In the genomic region with DNA sequence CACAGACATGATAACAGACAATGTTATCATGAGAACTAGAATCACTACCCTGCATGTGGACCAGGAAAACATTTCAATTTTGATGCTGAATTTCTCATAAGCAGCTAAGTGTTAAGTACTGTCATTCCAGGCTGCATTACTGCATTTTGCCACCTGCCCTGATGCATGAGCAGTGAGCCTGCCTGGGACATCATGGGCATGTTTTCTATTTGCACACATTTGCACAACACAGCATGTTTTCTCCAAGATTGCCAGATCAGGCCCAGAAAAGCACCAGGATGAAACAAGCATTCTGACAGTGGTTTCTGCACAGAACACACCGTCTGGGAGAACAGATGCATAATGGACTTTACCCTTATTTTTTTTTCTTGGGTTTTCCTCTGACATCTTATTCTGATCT, we compare ENCODE assay signal across 17 mouse cellular contexts.
DNase-seq lines count a peak whose midpoint lies in the region; ATAC-seq lines count a peak whose summit lies in the region.
"Had no signal": no experiment of that assay in that cellular context is flagged by ENCODE, and none has a peak within 500 bp of the region (broad histone marks: within the 10 kb centered on the region; RNA-seq: fewer than 3 reads in every experiment).

No protein-coding gene starts in this region.

- H3K27me3 ChIP-seq in heart, embryonic 12.5 days (replicated peaks): no peaks in the 10 kb centered on the region
- H3K27me3 ChIP-seq in midbrain, embryonic 13.5 days: no peaks in the 10 kb centered on the region
- H3K27me3 ChIP-seq in midbrain, embryonic 11.5 days (ENCODE audit: control insufficient read depth, insufficient read depth, low read length): no peaks in the 10 kb centered on the region
- no peaks in the 10 kb centered on the region for H3K27me3 ChIP-seq in limb, embryonic 10.5 days (ENCODE audit: low read depth, poor library complexity, severe bottlenecking)
- H3K27me3 ChIP-seq: heart, embryonic 15.5 days; limb, embryonic 15.5 days; liver, embryonic 15.5 days; neural tube, embryonic 13.5 days had no signal

- 0 out of 2 replicates have a peak overlapping the region, but pooled peaks have one; percentile 42 for H3K9ac ChIP-seq in heart, embryonic 12.5 days
- no peak overlapping the region for H3K9ac ChIP-seq in midbrain, embryonic 13.5 days (replicated peaks)
- no peak overlapping the region for H3K9ac ChIP-seq in midbrain, embryonic 11.5 days (ENCODE audit: low read length)
- H3K9ac ChIP-seq: heart, embryonic 15.5 days; limb, embryonic 15.5 days; liver, embryonic 15.5 days; neural tube, embryonic 13.5 days had no signal

- peaks cover 14% of the 10 kb centered on the region; the same call in 1 of the 2 replicates for H3K4me1 ChIP-seq in heart, embryonic 12.5 days (replicated peaks)
- H3K4me1 ChIP-seq in midbrain, embryonic 13.5 days (replicated peaks): no peaks in the 10 kb centered on the region
- no peaks in the 10 kb centered on the region for H3K4me1 ChIP-seq in midbrain, embryonic 11.5 days (ENCODE audit: control insufficient read depth, insufficient read depth, low read length)
- peaks cover 11% of the 10 kb centered on the region for H3K4me1 ChIP-seq in limb, embryonic 10.5 days
- H3K4me1 ChIP-seq: heart, embryonic 15.5 days; liver, embryonic 15.5 days; neural tube, embryonic 13.5 days had no signal

- H3K9me3 ChIP-seq in heart, embryonic 12.5 days (replicated peaks): no peaks in the 10 kb centered on the region; the same call in 1 of the 2 replicates
- H3K9me3 ChIP-seq in midbrain, embryonic 13.5 days: no peaks in the 10 kb centered on the region
- H3K9me3 ChIP-seq in midbrain, embryonic 11.5 days (ENCODE audit: control insufficient read depth, low read length): no peaks in the 10 kb centered on the region; the same call in 1 of the 2 replicates
- no peaks in the 10 kb centered on the region for H3K9me3 ChIP-seq in limb, embryonic 10.5 days (replicated peaks)
- H3K9me3 ChIP-seq: heart, embryonic 15.5 days; limb, embryonic 15.5 days; liver, embryonic 15.5 days; neural tube, embryonic 13.5 days had no signal

- no peak overlapping the region for H3K27ac ChIP-seq in heart, embryonic 12.5 days (ENCODE audit: poor library complexity, severe bottlenecking)
- 0 out of 2 replicates have a peak overlapping the region, but pooled peaks have one; percentile 16 for H3K27ac ChIP-seq in midbrain, embryonic 13.5 days
- H3K27ac ChIP-seq in midbrain, embryonic 11.5 days (ENCODE audit: low read depth, low read length): no peak overlapping the region
- no peak overlapping the region for H3K27ac ChIP-seq in limb, embryonic 10.5 days
- H3K27ac ChIP-seq: heart, embryonic 15.5 days; limb, embryonic 15.5 days; liver, embryonic 15.5 days; neural tube, embryonic 13.5 days had no signal

- H3K4me2 ChIP-seq in heart, embryonic 12.5 days: no peak overlapping the region
- H3K4me2 ChIP-seq in midbrain, embryonic 13.5 days (replicated peaks): no peak overlapping the region
- no peak overlapping the region for H3K4me2 ChIP-seq in midbrain, embryonic 11.5 days
- H3K4me2 ChIP-seq: heart, embryonic 15.5 days; limb, embryonic 15.5 days; liver, embryonic 15.5 days; neural tube, embryonic 13.5 days had no signal

- DNase-seq in heart, adult 11 months: no peak
- DNase-seq in midbrain, embryonic 11.5 days (ENCODE audit: low spot score, missing footprints): no peak
- DNase-seq in limb, embryonic 10.5 days (ENCODE audit: low spot score): peak; percentile 14
- no peak for DNase-seq in gastrocnemius, postnatal 10 days
- DNase-seq: adrenal gland, postnatal 36 days; gastrocnemius, postnatal 36 days; kidney, postnatal 25 days had no signal

- no peaks in the 10 kb centered on the region for H3K36me3 ChIP-seq in heart, embryonic 12.5 days
- H3K36me3 ChIP-seq in midbrain, embryonic 13.5 days: no peaks in the 10 kb centered on the region
- no peaks in the 10 kb centered on the region for H3K36me3 ChIP-seq in midbrain, embryonic 11.5 days (ENCODE audit: control insufficient read depth, insufficient read depth, low read length)
- H3K36me3 ChIP-seq in limb, embryonic 10.5 days: no peaks in the 10 kb centered on the region
- H3K36me3 ChIP-seq: heart, embryonic 15.5 days; limb, embryonic 15.5 days; liver, embryonic 15.5 days; neural tube, embryonic 13.5 days had no signal

- 78% methylated on average over 1 of the region's 1 CpGs for WGBS in heart, embryonic 12.5 days
- 77% methylated on average over 1 of the region's 1 CpGs for WGBS in midbrain, embryonic 13.5 days
- WGBS in midbrain, embryonic 11.5 days: 77% methylated on average over 1 of the region's 1 CpGs
- WGBS in limb, embryonic 10.5 days: 90% methylated on average over 1 of the region's 1 CpGs

- no peak overlapping the region for H3K4me3 ChIP-seq in heart, embryonic 12.5 days
- H3K4me3 ChIP-seq in midbrain, embryonic 13.5 days (replicated peaks): no peak overlapping the region
- no peak overlapping the region for H3K4me3 ChIP-seq in midbrain, embryonic 11.5 days (ENCODE audit: low read depth, low read length)
- no peak overlapping the region for H3K4me3 ChIP-seq in limb, embryonic 10.5 days
- H3K4me3 ChIP-seq: heart, embryonic 15.5 days; limb, embryonic 15.5 days; liver, embryonic 15.5 days; myocyte; neural tube, embryonic 13.5 days had no signal

- ATAC-seq in heart, embryonic 12.5 days (ENCODE audit: insufficient number of reproducible peaks, low FRiP score): no peak
- no peak for ATAC-seq in midbrain, embryonic 13.5 days
- no peak for ATAC-seq in midbrain, embryonic 11.5 days (ENCODE audit: low FRiP score)
- no peak for ATAC-seq in cerebellum, adult (ENCODE audit: insufficient number of reproducible peaks, low FRiP score, low TSS enrichment)
- ATAC-seq: hindbrain, embryonic 16.5 days; intestine, embryonic 16.5 days had no signal
